Comparison of ENCODE assay signal across 8 mouse cellular contexts in the genomic region with DNA sequence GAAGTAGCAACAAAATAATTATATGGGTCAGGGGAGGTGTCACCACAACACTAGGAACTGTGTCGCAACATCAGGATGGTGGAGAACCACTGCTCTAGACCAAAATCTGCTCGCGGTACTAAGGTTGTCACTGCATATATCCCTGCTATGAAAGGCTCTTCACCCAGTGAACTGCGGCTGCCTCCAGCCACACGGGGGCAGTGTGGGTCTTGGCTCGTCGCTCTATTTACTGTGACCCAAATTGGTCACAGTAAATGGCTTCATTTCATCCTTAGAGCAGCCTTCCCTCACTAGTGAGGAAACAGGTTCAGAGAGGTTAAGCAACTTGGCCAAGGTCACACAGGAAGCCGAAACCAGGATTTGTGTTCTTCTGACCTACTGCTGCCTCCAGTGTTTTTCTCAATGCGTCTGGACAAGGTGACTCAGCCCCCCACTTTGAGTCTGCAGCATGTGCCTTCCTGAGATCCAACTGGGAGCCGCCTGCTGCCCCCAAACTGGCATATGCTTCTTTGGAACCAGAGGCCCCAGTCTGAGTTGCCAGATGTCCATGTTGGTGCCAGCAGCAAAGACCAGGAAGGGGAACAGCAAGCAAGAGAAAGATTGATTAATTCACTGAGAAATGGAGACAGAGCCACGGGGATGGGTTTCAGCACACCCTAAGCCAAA.
DNase-seq lines count a peak whose midpoint lies in the region; ATAC-seq and TF ChIP-seq lines count a peak whose summit lies in the region.

No protein-coding gene starts in this region.

- no peaks in the 10 kb centered on the region for H3K9me3 ChIP-seq in forebrain, embryonic 15.5 days

- no peak overlapping the region for H3K27ac ChIP-seq in spleen, adult 2 months (ENCODE audit: insufficient read depth, low read length)
- peak overlapping the region; percentile 27; the same call in 1 of the 2 replicates for H3K27ac ChIP-seq in forebrain, embryonic 15.5 days (replicated peaks)

- H3K9ac ChIP-seq in forebrain, embryonic 15.5 days (replicated peaks): no peak overlapping the region

- no peaks in the 10 kb centered on the region for H3K4me1 ChIP-seq in spleen, adult 2 months (ENCODE audit: control insufficient read depth, insufficient read depth, insufficient read length)
- peaks cover 3% of the 10 kb centered on the region; the same call in 1 of the 2 replicates for H3K4me1 ChIP-seq in forebrain, embryonic 15.5 days

- no peak for TF ChIP-seq POLR2A in spleen, adult 2 months (IDR thresholded peaks at IDR 0.05; ENCODE audit: low read depth, low read length)

- 44% methylated on average over 11 of the region's 11 CpGs for WGBS in spleen, adult 2 months
- 47% methylated on average over 11 of the region's 11 CpGs for WGBS in forebrain, embryonic 15.5 days

- H3K36me3 ChIP-seq in spleen, adult 2 months (ENCODE audit: control insufficient read depth, insufficient read depth, low read length): no peaks in the 10 kb centered on the region
- no peaks in the 10 kb centered on the region for H3K36me3 ChIP-seq in forebrain, embryonic 15.5 days

- TF ChIP-seq CTCF in spleen, adult 2 months (IDR thresholded peaks at IDR 0.05; ENCODE audit: extremely low read depth, insufficient read depth, insufficient read length, insufficient replicate concordance): peak; percentile 26; the same call in 1 of the 2 replicates

- H3K27me3 ChIP-seq in spleen, adult 2 months (ENCODE audit: control insufficient read depth, insufficient read depth, low read length): no peaks in the 10 kb centered on the region
- H3K27me3 ChIP-seq in forebrain, embryonic 15.5 days: no peaks in the 10 kb centered on the region

- H3K4me3 ChIP-seq in spleen, adult 2 months (ENCODE audit: extremely low read depth, insufficient read depth, insufficient read length): no peak overlapping the region
- no peak overlapping the region for H3K4me3 ChIP-seq in forebrain, embryonic 15.5 days

- DNase-seq in spleen, adult 2 months (ENCODE audit: low read depth in 1 of 2, low spot score in 2 of 2): peak in 1 of 2 experiments; percentile 9
- DNase-seq in spleen, adult 12 weeks (ENCODE audit: low spot score): no peak
- peak; percentile 3 for DNase-seq in c-Kit-negative CD71-positive TER-119-positive erythroid progenitor cells, embryonic 14.5 days (ENCODE audit: low read depth, low spot score)
- DNase-seq in kidney, adult 9 months: peak; percentile 78
- peak; percentile 79 for DNase-seq in left cerebral cortex, postnatal 4 days
- peak; percentile 62 to 71 for DNase-seq in right cerebral cortex, postnatal 10 days (ENCODE audit: low spot score in 2 of 2)

- intact Hi-C loops in left cerebral cortex, postnatal 4 days (cut with DNase I): loop anchor here (10.0 kb wide), 1 partner anchor 111 kb away; the partner anchor contains the start of gene Ptpru

- ATAC-seq in forebrain, embryonic 15.5 days (replicated peaks): no peak
- no peak for ATAC-seq in erythroid progenitor cell, adult 5-6 weeks (replicated peaks; ENCODE audit: low FRiP score, poor library complexity, severe bottlenecking)

- H3K4me2 ChIP-seq in forebrain, embryonic 15.5 days (replicated peaks): no peak overlapping the region
